In genomic region chr5:47279630-47280029, GRCm38 (mm10) we compare ENCODE assay signal across 10 mouse cellular contexts.
DNase-seq lines count a peak whose midpoint lies in the region.
"Had no signal": no experiment of that assay in that cellular context is flagged by ENCODE, and none has a peak within 500 bp of the region (broad histone marks: within the 10 kb centered on the region; RNA-seq: fewer than 3 reads in every experiment).

No protein-coding gene starts in this region.

- peak; percentile 46 for DNase-seq in adrenal gland, postnatal 14 days
- DNase-seq in adrenal gland, adult 2 months, result no peak
- DNase-seq in kidney, postnatal 4 days, result peak; percentile 3 to 4
- no peak for DNase-seq in kidney, adult 8-10 months
- peak; percentile 97 for DNase-seq in gonadal fat pad, adult 2 months (ENCODE audit: low read depth)
- DNase-seq in lung, postnatal 25 days (ENCODE audit: low spot score), result peak; percentile 55
- no peak for DNase-seq in MN1 (ENCODE audit: low spot score)
- DNase-seq in testis, postnatal 14 days (ENCODE audit: low spot score), result no peak
- DNase-seq: cerebellum, adult 18-20 months; layer of hippocampus, adult 9-11 months had no signal

Comparison
In these comparisons a context has a peak if more than half of its experiments do, and no peak if none do; other contexts are left out.
1. DNase-seq: peak in adrenal gland, postnatal 14 days (single experiment), kidney, postnatal 4 days (2 of 2), gonadal fat pad, adult 2 months (single experiment) and lung, postnatal 25 days (single experiment); none in adrenal gland, adult 2 months (single experiment), kidney, adult 8-10 months (0 of 2), MN1 (single experiment) and testis, postnatal 14 days (single experiment).